Mouse (Mus musculus) liver, postnatal 0 days (tissue): ENCODE data around the gene Fcer1g.

ENCODE experiments used
- CTCF ChIP-seq: sonication (generic); IDR thresholded peaks from 2 replicates; pipeline ENCODE4 v1.5.1; 2016; ENCODE audit warnings: antibody characterized with exemption, low read depth
- EP300 ChIP-seq: IDR thresholded peaks from 2 replicates; pipeline ENCODE4 v1.6.1; 2016; ENCODE audit warnings: antibody characterized with exemption, low read depth, mild to moderate bottlenecking

DNA sequence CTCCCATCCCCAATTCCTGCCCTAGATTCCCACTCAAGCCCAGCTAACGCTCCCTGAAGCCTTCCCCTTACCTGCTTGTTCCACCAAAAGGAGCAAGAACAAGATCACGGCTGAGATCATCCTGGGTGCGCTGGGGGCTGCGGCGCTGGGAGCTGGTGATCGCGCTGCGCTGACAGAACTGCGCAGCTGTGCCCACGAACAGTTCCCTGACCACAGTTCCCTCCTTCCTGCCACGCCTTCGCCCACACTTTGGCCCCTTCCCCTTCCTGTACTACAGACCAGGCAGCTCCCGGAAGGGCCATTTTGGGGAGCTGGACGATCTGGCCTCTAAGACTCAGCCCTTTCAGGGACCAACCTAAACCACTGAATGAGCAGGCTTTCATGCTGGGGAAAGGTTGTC is at the start of gene Fcer1g:
- TF ChIP-seq EP300 (no peak), CTCF (no peak)
